Mouse (Mus musculus) olfactory bulb, adult 2 months (tissue): ENCODE data around the gene Cd47.

ENCODE experiments used
- CTCF ChIP-seq: fragments of 200-500 bp; IDR thresholded peaks from 2 replicates; pipeline ENCODE4 v1.5.1; 2012; ENCODE audit warnings: low read depth, mild to moderate bottlenecking, low read length, moderate library complexity; ENCODE audit not compliant: insufficient read depth
- POLR2A ChIP-seq: fragments of 200-500 bp; IDR thresholded peaks from 2 replicates; pipeline ENCODE4 v1.6.1; 2012; ENCODE audit warnings: mild to moderate bottlenecking, low read depth, low read length, moderate library complexity; ENCODE audit not compliant: insufficient read depth

GRCm38 (mm10) chr16:49951925-49952523, 151.7 kb downstream of the Cd47 start:
- TF ChIP-seq CTCF (no peak), POLR2A (no peak)
